Mouse (Mus musculus): ENCODE data around the gene Nipal3. TPM values are rescaled to one million over a fixed set of nuclear protein-coding genes. Genes with fewer than 3 reads are reported as not detected.

Gene Nipal3
- polyA plus RNA-seq, 1 experiment: 50.7 TPM

DNA sequence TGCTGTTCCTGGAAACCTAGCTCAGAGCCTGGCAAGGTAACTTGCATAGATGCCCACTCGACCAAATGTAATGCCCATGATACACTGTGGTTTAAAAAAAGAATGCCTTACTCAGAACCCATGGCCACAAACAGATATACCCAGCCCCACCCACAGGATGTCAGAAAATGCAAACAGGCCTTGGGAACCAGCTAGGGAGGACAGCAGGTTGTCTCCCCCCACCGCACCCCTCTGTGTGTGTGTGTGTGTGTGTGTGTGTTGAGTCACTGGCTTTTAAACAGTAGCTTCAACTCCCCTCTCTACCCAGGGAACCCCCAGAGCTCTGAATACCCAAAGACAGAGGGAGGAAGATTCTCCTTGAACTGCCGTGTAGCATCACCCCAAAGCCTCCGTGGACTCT is 1.6 kb downstream of the Nipal3 start:
- no peaks in the 10 kb centered on the region for H3K27me3 ChIP-seq (replicated peaks)
- TF ChIP-seq FLI1 (IDR thresholded peaks at IDR 0.05; ENCODE audit: low read length) (no peak), GATA1 (IDR thresholded peaks at IDR 0.05; ENCODE audit: borderline replicate concordance, low read length) (no peak)
- H3K4me1 ChIP-seq: peaks cover 77% of the 10 kb centered on the region
- peak overlapping the region; percentile 99 for H3K4me3 ChIP-seq (replicated peaks)
- peaks cover 60% of the 10 kb centered on the region for H3K36me3 ChIP-seq (replicated peaks; ENCODE audit: low read length)
- H3K9me3 ChIP-seq: no peaks in the 10 kb centered on the region

DNA sequence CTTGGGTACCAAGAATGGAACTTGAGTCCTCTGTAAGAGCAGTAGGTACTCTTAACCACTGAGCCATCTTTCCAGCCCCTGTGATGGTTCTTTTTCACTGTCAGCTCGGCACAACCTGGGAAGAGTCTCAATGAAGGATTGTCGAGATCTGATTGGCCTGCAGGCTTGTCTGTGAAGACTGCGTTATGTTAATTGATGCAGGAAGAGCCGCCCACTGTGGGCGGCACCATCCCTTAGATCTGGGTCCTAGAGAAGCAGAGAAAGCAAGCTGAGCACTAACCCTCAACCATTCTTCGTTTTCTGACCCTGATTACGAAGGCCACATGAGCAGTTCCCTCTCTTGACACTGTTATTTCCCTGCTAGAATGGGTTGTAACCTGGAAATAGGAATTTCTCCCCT is 5.6 kb downstream of the Nipal3 start:
- H3K4me3 ChIP-seq (replicated peaks): no peak overlapping the region
- no peaks in the 10 kb centered on the region for H3K27me3 ChIP-seq (replicated peaks)
- H3K4me1 ChIP-seq: peaks cover 71% of the 10 kb centered on the region
- H3K9me3 ChIP-seq: no peaks in the 10 kb centered on the region
- no peak for TF ChIP-seq GATA1 (IDR thresholded peaks at IDR 0.05; ENCODE audit: borderline replicate concordance, low read length)
- TF ChIP-seq FLI1 (IDR thresholded peaks at IDR 0.05; ENCODE audit: low read length): no peak
- peaks cover 77% of the 10 kb centered on the region for H3K36me3 ChIP-seq (replicated peaks; ENCODE audit: low read length)

DNA sequence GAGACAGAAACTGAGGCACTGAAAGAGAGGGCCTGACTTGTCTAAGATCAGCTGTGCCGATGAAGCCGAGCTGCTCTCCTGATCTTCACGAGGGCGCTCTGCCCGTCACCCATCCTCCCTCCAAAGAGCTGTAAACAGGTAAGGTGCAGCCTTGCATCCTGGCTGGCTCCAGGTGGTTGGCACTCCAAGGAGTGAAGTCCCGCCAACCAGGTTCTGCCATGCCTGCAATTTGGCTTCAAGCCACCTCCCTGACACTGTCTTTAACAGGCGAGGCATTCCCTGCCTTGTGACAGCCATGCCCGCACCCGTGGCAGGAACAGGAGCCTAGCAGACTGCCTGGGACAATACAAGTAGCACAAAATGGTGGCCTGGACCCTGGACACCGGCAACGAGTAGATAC is 8.5 kb downstream of the Nipal3 start:
- Histone ChIP-seq H3K9me3 (no peaks in the 10 kb centered on the region), H3K4me1 (peaks cover 61% of the 10 kb centered on the region), H3K36me3 (replicated peaks; ENCODE audit: low read length) (peaks cover 89% of the 10 kb centered on the region), H3K27me3 (replicated peaks) (no peaks in the 10 kb centered on the region), H3K4me3 (replicated peaks) (no peak overlapping the region)
- TF ChIP-seq GATA1 (IDR thresholded peaks at IDR 0.05; ENCODE audit: borderline replicate concordance, low read length) (no peak), FLI1 (IDR thresholded peaks at IDR 0.05; ENCODE audit: low read length) (no peak)

DNA sequence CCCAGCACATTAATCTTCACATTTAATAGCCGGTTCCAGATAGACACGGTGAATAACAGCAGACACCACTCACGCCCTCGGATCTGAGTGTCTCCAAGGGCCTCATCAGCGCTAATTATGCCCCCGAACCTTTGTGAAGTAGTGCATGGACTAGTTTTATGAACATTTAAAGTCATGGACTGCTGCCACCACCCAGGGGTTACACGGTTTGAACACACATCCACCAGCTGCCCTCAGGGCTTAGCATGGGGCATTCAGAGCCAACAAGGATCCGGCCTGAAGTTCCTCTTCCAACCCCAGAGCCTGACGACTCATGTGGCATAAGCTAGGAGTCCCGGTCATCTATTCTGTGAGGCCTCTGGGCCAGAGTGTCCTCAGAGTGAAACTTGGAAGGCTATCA is 9.8 kb downstream of the Nipal3 start:
- Histone ChIP-seq H3K9me3 (no peaks in the 10 kb centered on the region), H3K4me1 (peaks cover 56% of the 10 kb centered on the region), H3K36me3 (replicated peaks; ENCODE audit: low read length) (peaks cover 89% of the 10 kb centered on the region), H3K27me3 (replicated peaks) (no peaks in the 10 kb centered on the region), H3K4me3 (replicated peaks) (no peak overlapping the region)
- no peak for TF ChIP-seq GATA1 (IDR thresholded peaks at IDR 0.05; ENCODE audit: borderline replicate concordance, low read length)
- TF ChIP-seq FLI1 (IDR thresholded peaks at IDR 0.05; ENCODE audit: low read length): no peak

DNA sequence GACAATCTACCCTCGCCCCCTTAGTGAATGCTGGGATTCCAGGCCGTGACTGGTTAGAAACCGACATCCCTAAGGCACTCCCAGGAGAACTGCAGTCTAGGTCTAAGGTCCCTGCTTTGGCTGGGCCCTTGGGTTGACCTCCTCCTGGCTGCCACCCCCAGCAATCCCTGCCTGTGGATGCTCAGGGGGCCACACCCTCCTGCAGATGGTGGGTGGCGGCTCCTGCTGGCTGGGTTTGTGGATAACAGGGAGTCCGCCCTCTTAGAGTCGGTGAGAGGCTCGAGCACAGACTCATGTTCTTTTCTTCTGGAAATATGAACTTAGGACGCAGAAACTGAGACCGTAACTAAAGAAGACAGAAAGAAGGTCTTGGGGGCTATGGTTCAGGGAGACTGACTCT is 14.5 kb downstream of the Nipal3 start:
- Histone ChIP-seq H3K27me3 (replicated peaks) (no peaks in the 10 kb centered on the region), H3K4me1 (peaks cover 26% of the 10 kb centered on the region), H3K4me3 (replicated peaks) (no peak overlapping the region), H3K36me3 (replicated peaks; ENCODE audit: low read length) (peaks cover 92% of the 10 kb centered on the region), H3K9me3 (no peaks in the 10 kb centered on the region)
- TF ChIP-seq GATA1 (IDR thresholded peaks at IDR 0.05; ENCODE audit: borderline replicate concordance, low read length) (no peak), FLI1 (IDR thresholded peaks at IDR 0.05; ENCODE audit: low read length) (no peak)

DNA sequence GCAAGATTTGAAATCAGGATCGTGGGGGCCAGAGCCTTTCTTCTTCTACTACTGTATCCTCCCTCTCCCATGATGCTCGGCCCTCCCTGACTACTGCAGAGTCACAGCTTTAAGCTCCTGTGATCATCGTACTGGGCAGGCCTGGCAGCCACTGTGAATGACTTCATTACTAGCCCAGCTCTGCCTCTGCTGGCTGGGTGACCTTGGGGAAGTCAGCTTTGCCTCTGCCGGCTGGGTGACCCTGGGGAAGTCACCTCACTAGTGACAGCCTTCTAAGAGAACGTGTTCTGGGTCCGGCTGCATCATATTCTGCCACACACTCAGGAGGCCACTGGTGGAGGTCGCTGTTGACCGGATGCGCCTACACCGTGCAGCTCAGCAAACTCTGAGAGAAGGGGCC is 17.0 kb downstream of the Nipal3 start:
- Histone ChIP-seq H3K36me3 (replicated peaks; ENCODE audit: low read length) (peaks cover 97% of the 10 kb centered on the region), H3K4me1 (peaks cover 9% of the 10 kb centered on the region), H3K27me3 (replicated peaks) (no peaks in the 10 kb centered on the region), H3K9me3 (no peaks in the 10 kb centered on the region), H3K4me3 (replicated peaks) (no peak overlapping the region)
- TF ChIP-seq FLI1 (IDR thresholded peaks at IDR 0.05; ENCODE audit: low read length) (no peak), GATA1 (IDR thresholded peaks at IDR 0.05; ENCODE audit: borderline replicate concordance, low read length) (no peak)

DNA sequence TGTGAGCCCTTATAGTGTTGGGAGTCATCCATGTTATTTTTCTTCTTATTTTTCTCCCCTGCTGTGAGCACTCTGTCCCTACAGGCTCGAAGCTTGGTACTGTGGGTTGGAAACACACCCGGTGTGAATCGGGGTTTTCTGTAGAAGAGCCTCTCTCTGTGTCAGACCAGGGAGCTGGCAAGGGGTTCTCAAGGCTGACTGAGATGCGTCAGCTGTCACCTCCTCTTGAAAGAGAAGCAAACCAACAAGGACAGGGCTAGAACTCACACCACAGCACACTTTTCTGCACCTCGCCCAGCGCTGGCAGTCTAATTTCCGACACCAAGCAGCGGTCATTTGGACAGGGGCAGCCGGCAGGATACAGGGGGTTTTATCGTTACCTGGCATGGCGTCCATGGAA is 31.4 kb downstream of the Nipal3 start:
- Histone ChIP-seq H3K4me3 (replicated peaks) (no peak overlapping the region), H3K9me3 (no peaks in the 10 kb centered on the region), H3K4me1 (no peaks in the 10 kb centered on the region), H3K36me3 (replicated peaks; ENCODE audit: low read length) (peaks cover 56% of the 10 kb centered on the region), H3K27me3 (replicated peaks) (no peaks in the 10 kb centered on the region)
- TF ChIP-seq GATA1 (IDR thresholded peaks at IDR 0.05; ENCODE audit: borderline replicate concordance, low read length): no peak
- TF ChIP-seq FLI1 (IDR thresholded peaks at IDR 0.05; ENCODE audit: low read length): no peak

DNA sequence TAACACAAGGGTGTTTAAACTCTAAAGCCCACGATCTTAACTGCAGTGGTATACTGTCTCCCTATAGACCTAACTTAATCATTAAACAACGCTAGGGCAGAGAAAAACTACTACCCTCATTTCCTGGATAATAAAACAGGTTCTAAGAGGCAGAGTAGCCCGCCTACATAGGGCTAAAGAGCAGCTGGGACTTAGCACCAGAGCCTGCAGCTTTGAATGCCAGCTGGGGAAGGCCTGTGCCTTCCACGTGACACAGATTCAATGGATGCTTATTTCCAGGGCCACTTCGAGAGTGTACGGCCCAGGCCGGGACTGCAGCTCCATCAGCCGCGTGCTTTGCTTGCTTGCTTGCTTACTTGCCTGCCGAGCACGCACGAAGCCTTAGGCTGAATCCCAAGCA is 41.3 kb downstream of the Nipal3 start:
- peaks cover 61% of the 10 kb centered on the region for H3K36me3 ChIP-seq (replicated peaks; ENCODE audit: low read length)
- H3K27me3 ChIP-seq (replicated peaks): no peaks in the 10 kb centered on the region
- TF ChIP-seq FLI1 (IDR thresholded peaks at IDR 0.05; ENCODE audit: low read length) (no peak), GATA1 (IDR thresholded peaks at IDR 0.05; ENCODE audit: borderline replicate concordance, low read length) (no peak)
- H3K4me3 ChIP-seq (replicated peaks): no peak overlapping the region
- H3K9me3 ChIP-seq: peaks cover 1% of the 10 kb centered on the region; the same call in 1 of the 2 replicates
- peaks cover 36% of the 10 kb centered on the region for H3K4me1 ChIP-seq

DNA sequence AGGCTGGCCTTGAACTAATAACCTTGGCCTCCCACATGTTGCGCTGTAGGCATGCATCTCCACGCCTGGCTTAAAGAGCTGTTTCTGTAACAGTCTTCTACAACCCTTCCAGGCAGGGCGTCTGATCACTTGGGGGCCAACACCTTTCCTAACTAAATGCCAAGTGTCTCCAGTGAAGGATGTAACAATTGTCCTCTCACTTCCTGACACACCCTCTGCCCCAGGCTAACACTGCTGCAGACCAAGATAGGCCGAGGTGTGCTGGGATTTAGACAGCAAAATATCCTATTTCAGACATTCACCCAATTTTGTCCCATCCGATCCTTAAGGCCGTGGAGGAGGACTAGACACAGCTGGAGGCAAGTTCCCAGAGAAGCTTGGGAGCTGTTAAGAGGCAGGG is 41.7 kb downstream of the Nipal3 start:
- peaks cover 63% of the 10 kb centered on the region for H3K36me3 ChIP-seq (replicated peaks; ENCODE audit: low read length)
- H3K9me3 ChIP-seq: peaks cover 5% of the 10 kb centered on the region
- H3K27me3 ChIP-seq (replicated peaks): no peaks in the 10 kb centered on the region
- H3K4me1 ChIP-seq: peaks cover 40% of the 10 kb centered on the region
- TF ChIP-seq GATA1 (IDR thresholded peaks at IDR 0.05; ENCODE audit: borderline replicate concordance, low read length) (no peak), FLI1 (IDR thresholded peaks at IDR 0.05; ENCODE audit: low read length) (no peak)
- H3K4me3 ChIP-seq (replicated peaks): no peak overlapping the region

DNA sequence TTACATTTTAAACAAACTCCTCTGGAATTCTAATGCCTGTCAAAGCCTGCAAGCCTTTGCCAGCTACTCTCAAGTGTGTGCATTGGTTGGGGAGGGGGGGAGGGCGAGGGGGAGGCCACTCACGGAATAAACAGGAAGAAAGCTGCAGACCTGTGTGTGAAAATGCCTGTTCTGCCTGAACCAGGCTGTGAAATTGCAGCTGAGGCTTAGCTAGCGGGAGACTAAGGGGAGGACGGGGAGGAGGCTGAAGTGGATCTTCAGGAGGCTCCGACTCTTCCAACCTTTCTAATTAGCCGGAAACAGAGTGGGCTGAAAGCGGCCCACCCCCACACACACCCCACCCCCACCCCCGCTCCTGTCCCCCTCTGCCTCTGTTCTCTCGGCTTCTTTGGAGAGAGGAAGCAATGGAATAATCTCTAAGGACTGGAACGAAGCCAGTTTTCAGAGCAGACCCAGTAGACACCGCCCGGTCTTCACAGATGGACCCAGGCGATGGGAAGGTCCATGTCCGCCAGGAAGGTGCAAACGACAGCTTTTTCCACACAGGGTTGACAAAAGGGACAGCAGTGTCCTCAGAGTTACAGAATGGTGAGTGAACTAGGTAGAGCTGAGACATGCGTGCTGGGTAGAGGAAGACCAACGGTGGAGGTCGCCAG is 43.4 kb downstream of the Nipal3 start:
- Histone ChIP-seq H3K36me3 (replicated peaks; ENCODE audit: low read length) (peaks cover 63% of the 10 kb centered on the region), H3K4me3 (replicated peaks) (no peak overlapping the region)
- TF ChIP-seq FLI1 (IDR thresholded peaks at IDR 0.05; ENCODE audit: low read length) (no peak), GATA1 (IDR thresholded peaks at IDR 0.05; ENCODE audit: borderline replicate concordance, low read length) (no peak)

More for the DNA sequence above, 43.4 kb downstream of the Nipal3 start:
- H3K4me1 ChIP-seq: peaks cover 42% of the 10 kb centered on the region
- H3K27me3 ChIP-seq (replicated peaks): no peaks in the 10 kb centered on the region
- H3K9me3 ChIP-seq: peaks cover 5% of the 10 kb centered on the region
